Mouse (Mus musculus): ENCODE measurements around the gene Nek10. TPM values are rescaled to one million over a fixed set of nuclear protein-coding genes. Genes with fewer than 3 reads are reported as not detected.

Gene Nek10
- polyA plus RNA-seq (2015; fragmentation: Illumina TruSeq; extraction: RNeasy Lipid Tissue Mini Kit (QIAGEN cat#74804); ENCODE audit: insufficient read depth, low read depth, low replicate concordance), result 0.07 TPM

DNA sequence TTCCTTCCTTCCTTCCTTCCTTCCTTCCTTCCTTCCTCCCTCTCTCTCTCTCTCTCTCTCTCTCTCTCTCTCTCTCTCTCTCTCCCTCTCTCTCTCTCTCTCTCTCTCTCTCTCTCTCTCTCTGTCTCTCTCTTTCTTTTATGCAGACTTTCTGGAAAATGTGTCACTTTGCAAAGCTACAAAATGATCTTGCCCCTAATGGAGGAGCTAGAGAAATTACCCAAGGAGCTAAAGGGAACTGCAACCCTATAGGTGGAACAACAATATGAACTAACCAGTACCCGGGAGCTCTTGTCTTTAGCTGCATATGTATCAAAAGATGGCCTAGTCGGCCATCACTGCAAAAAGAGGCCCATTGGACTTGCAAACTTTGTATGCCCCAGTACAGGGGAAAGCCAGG lies at the start of gene Nek10:
TSS of gene Nek10 (plus strand) at position 301 of the 400 bp plus-strand sequence.

Other genes starting within 250 kb of the Nek10 start
- 3.5 TPM for gene Slc4a7, start 101.1 kb upstream of the Nek10 start, polyA plus RNA-seq (2015; fragmentation: Illumina TruSeq; extraction: RNeasy Lipid Tissue Mini Kit (QIAGEN cat#74804); ENCODE audit: insufficient read depth, low read depth, low replicate concordance)

Data from pancreas, adult 10 weeks (tissue).